Mouse (Mus musculus) right cerebral cortex, postnatal 10 days (tissue): Measurements from ENCODE around the gene Olah.

Experiments used
- DNase-seq, 2 experiments: peaks; one replicate each; pipeline ENCODE4 v3.0.0; 2021; ENCODE audit warnings: low spot score in 2 of 2

Olah gene

GRCm38 (mm10) chr2:3348919-3349318, 48.1 kb downstream of the Olah start:
- DNase-seq = peak in 1 of 2 experiments; percentile 29

- no peak for DNase-seq
These were observed 48.6 kb downstream of the Olah start for GRCm38 (mm10) chr2:3348422-3348821.

GRCm38 (mm10) chr2:3335611-3336301, 61.3 kb downstream of the Olah start, which contains the start of gene Acbd7:
Acbd7 (plus strand) TSS chr2:3336168.
- peak; percentile 83 to 84 for DNase-seq

GRCm38 (mm10) chr2:3333761-3334160, 63.2 kb downstream of the Olah start:
- DNase-seq = no peak

GRCm38 (mm10) chr2:3332484-3333242, 64.3 kb downstream of the Olah start, which contains the start of gene Rpp38:
Rpp38 (minus strand) TSS chr2:3332643.
- peak; percentile 99 to 100 for DNase-seq

GRCm38 (mm10) chr2:3332056-3332455, 65.0 kb downstream of the Olah start:
- DNase-seq = no peak

GRCm38 (mm10) chr2:3331071-3331703, 65.8 kb downstream of the Olah start:
- peak in 1 of 2 experiments; percentile 35 for DNase-seq

- DNase-seq = peak in 1 of 2 experiments; percentile 39
These were observed 69.7 kb downstream of the Olah start for GRCm38 (mm10) chr2:3327351-3327750.

GRCm38 (mm10) chr2:3326547-3326946, 70.5 kb downstream of the Olah start:
- DNase-seq = no peak

GRCm38 (mm10) chr2:3324381-3325130, 72.5 kb downstream of the Olah start:
- no peak for DNase-seq

- DNase-seq = no peak
These were observed 73.9 kb downstream of the Olah start for GRCm38 (mm10) chr2:3323132-3323531.

GRCm38 (mm10) chr2:3305426-3306025, 91.5 kb downstream of the Olah start:
- DNase-seq = peak in 1 of 2 experiments; percentile 36

- DNase-seq = no peak
These were observed 101.2 kb downstream of the Olah start for GRCm38 (mm10) chr2:3295826-3296225.

- no peak for DNase-seq
These were observed 104.8 kb downstream of the Olah start for GRCm38 (mm10) chr2:3292170-3292569.
